Mouse (Mus musculus) forebrain, embryonic 15.5 days (tissue): ENCODE results near the gene Sdc4. TPM values are rescaled to one million over a fixed set of nuclear protein-coding genes. Genes with fewer than 3 reads are reported as not detected.

ENCODE experiments used
- ATAC-seq: fragments of 200-750 bp; cut with Nextera tagmentation; replicated peaks from 2 replicates; pipeline ENCODE4 v1.8.0; 2017; ENCODE audit warnings: mild to moderate bottlenecking, moderate TSS enrichment, moderate library complexity
- H3K27ac ChIP-seq: fragments of 300-500 bp; sonication (generic); replicated peaks from 2 replicates; pipeline ENCODE4 v1.5.1; 2015; ENCODE audit warnings: mild to moderate bottlenecking, inconsistent platforms
- H3K27me3 ChIP-seq: fragments of 300-500 bp; sonication (generic); 2 replicates; pipeline ENCODE4 v1.6.1; 2015; ENCODE audit warnings: inconsistent platforms
- H3K36me3 ChIP-seq: fragments of 300-500 bp; sonication (generic); 2 replicates; pipeline ENCODE4 v1.6.1; 2015; ENCODE audit warnings: mild to moderate bottlenecking, inconsistent platforms
- H3K4me1 ChIP-seq: fragments of 300-500 bp; sonication (generic); 2 replicates; pipeline ENCODE4 v1.6.1; 2015; ENCODE audit warnings: inconsistent platforms
- H3K4me2 ChIP-seq: fragments of 300-500 bp; sonication (generic); replicated peaks from 2 replicates; pipeline ENCODE4 v1.6.1; 2015; ENCODE audit warnings: mild to moderate bottlenecking, inconsistent platforms
- H3K4me3 ChIP-seq: fragments of 300-500 bp; sonication (generic); 2 replicates; pipeline ENCODE4 v1.5.1; 2015; ENCODE audit warnings: mild to moderate bottlenecking, inconsistent platforms
- H3K9ac ChIP-seq: fragments of 300-500 bp; sonication (generic); replicated peaks from 2 replicates; pipeline ENCODE4 v1.6.1; 2015; ENCODE audit warnings: mild to moderate bottlenecking, inconsistent platforms
- H3K9me3 ChIP-seq: fragments of 300-500 bp; sonication (generic); 2 replicates; pipeline ENCODE4 v1.6.1; 2016; ENCODE audit warnings: inconsistent platforms
- WGBS: fragments of 180-500 bp; shearing (Covaris S2); methylation state at CpG from one replicate; pipeline ENCODE4 v1.1.7; 2015; ENCODE audit warnings: mixed read lengths; 5-methylcytosine and 5-hydroxymethylcytosine counted together
- polyA plus RNA-seq: library from polyadenylated mRNA; unstranded; fragments of >200 nt; fragmentation: Nextera tagmentation; extraction: Ambion mirVana; gene quantifications from 2 replicates; pipeline ENCODE4 v1.2.1, GENCODE M21; 2015

The Sdc4 gene
- polyA plus RNA-seq, 1 experiment from 2014 or later: 6.1 TPM

- H3K4me2 ChIP-seq: no peak overlapping the region
- H3K27ac ChIP-seq: no peak overlapping the region
- no peak for ATAC-seq
Measured at GRCm38 (mm10) chr2:164457942-164458341, 14.3 kb upstream of the Sdc4 start.

GRCm38 (mm10) chr2:164456864-164457300, 13.2 kb upstream of the Sdc4 start, which contains the start of gene Sys1:
Gene Sys1, plus strand, starts transcription at chr2:164456964.
- Histone ChIP-seq H3K4me1 (peaks cover 11% of the 10 kb centered on the region), H3K36me3 (no peaks in the 10 kb centered on the region), H3K27me3 (no peaks in the 10 kb centered on the region), H3K4me2 (peak within 1 kb of the TSS; percentile 19; the same call in 1 of the 2 replicates), H3K27ac (no peak within 1 kb of the TSS), H3K4me3 (no peak within 1 kb of the TSS), H3K9ac (peak within 1 kb of the TSS; percentile 30; the same call in 1 of the 2 replicates), H3K9me3 (no peaks in the 10 kb centered on the region)
- ATAC-seq: no peak
- WGBS: 3% methylated on average over 7 of the region's 7 CpGs

More at GRCm38 (mm10) chr2:164457942-164458341, 14.3 kb upstream of the Sdc4 start:
- Histone ChIP-seq H3K36me3 (0 out of 2 replicates have a peak, but pooled peaks cover 2% of the 10 kb centered on the region), H3K9ac (no peak overlapping the region), H3K4me1 (peaks cover 22% of the 10 kb centered on the region), H3K4me3 (no peak overlapping the region), H3K9me3 (no peaks in the 10 kb centered on the region), H3K27me3 (no peaks in the 10 kb centered on the region)
- WGBS: 58% methylated on average over 7 of the region's 7 CpGs

GRCm38 (mm10) chr2:164456413-164456812, 12.7 kb upstream of the Sdc4 start:
- Histone ChIP-seq H3K27ac (no peak overlapping the region), H3K9me3 (no peaks in the 10 kb centered on the region), H3K36me3 (no peaks in the 10 kb centered on the region), H3K27me3 (no peaks in the 10 kb centered on the region), H3K4me1 (peaks cover 6% of the 10 kb centered on the region; the same call in 1 of the 2 replicates), H3K4me2 (peak overlapping the region; percentile 19; the same call in 1 of the 2 replicates), H3K9ac (no peak overlapping the region), H3K4me3 (no peak overlapping the region)
- 94% methylated on average over 1 of the region's 1 CpGs for WGBS
- no peak for ATAC-seq

- Histone ChIP-seq H3K9ac (no peak overlapping the region), H3K9me3 (no peaks in the 10 kb centered on the region), H3K4me1 (0 out of 2 replicates have a peak, but pooled peaks cover 6% of the 10 kb centered on the region), H3K27me3 (no peaks in the 10 kb centered on the region), H3K27ac (no peak overlapping the region), H3K4me2 (no peak overlapping the region), H3K36me3 (no peaks in the 10 kb centered on the region), H3K4me3 (no peak overlapping the region)
- 74% methylated on average over 6 of the region's 6 CpGs for WGBS
- no peak for ATAC-seq
Measured at GRCm38 (mm10) chr2:164455421-164456190, 11.9 kb upstream of the Sdc4 start.

- Histone ChIP-seq H3K9me3 (no peaks in the 10 kb centered on the region), H3K4me1 (0 out of 2 replicates have a peak, but pooled peaks cover 6% of the 10 kb centered on the region), H3K4me3 (no peak overlapping the region), H3K9ac (no peak overlapping the region), H3K36me3 (no peaks in the 10 kb centered on the region), H3K27ac (no peak overlapping the region), H3K27me3 (no peaks in the 10 kb centered on the region), H3K4me2 (no peak overlapping the region)
- WGBS: 83% methylated on average over 10 of the region's 10 CpGs
- ATAC-seq: no peak
Measured at GRCm38 (mm10) chr2:164454846-164455245, 11.2 kb upstream of the Sdc4 start.

GRCm38 (mm10) chr2:164453887-164454500, 10.3 kb upstream of the Sdc4 start:
- no peak for ATAC-seq

GRCm38 (mm10) chr2:164453047-164453757, 9.5 kb upstream of the Sdc4 start:
- Histone ChIP-seq H3K9ac (no peak overlapping the region), H3K4me1 (0 out of 2 replicates have a peak, but pooled peaks cover 6% of the 10 kb centered on the region), H3K9me3 (no peaks in the 10 kb centered on the region), H3K4me3 (no peak overlapping the region), H3K4me2 (no peak overlapping the region), H3K27ac (no peak overlapping the region), H3K27me3 (no peaks in the 10 kb centered on the region), H3K36me3 (no peaks in the 10 kb centered on the region)
- no peak for ATAC-seq
- 85% methylated on average over 14 of the region's 14 CpGs for WGBS

More at GRCm38 (mm10) chr2:164453887-164454500, 10.3 kb upstream of the Sdc4 start:
- H3K4me3 ChIP-seq: no peak overlapping the region
- H3K9ac ChIP-seq: no peak overlapping the region
- H3K36me3 ChIP-seq: no peaks in the 10 kb centered on the region
- H3K27ac ChIP-seq: no peak overlapping the region
- H3K27me3 ChIP-seq: no peaks in the 10 kb centered on the region
- 0 out of 2 replicates have a peak, but pooled peaks cover 6% of the 10 kb centered on the region for H3K4me1 ChIP-seq
- no peaks in the 10 kb centered on the region for H3K9me3 ChIP-seq
- 71% methylated on average over 7 of the region's 7 CpGs for WGBS
- no peak overlapping the region for H3K4me2 ChIP-seq

GRCm38 (mm10) chr2:164452000-164452676, 8.5 kb upstream of the Sdc4 start:
- WGBS: 47% methylated on average over 12 of the region's 13 CpGs
- Histone ChIP-seq H3K4me2 (no peak overlapping the region), H3K4me1 (0 out of 2 replicates have a peak, but pooled peaks cover 6% of the 10 kb centered on the region), H3K9me3 (no peaks in the 10 kb centered on the region), H3K27ac (no peak overlapping the region), H3K36me3 (no peaks in the 10 kb centered on the region), H3K4me3 (no peak overlapping the region), H3K9ac (no peak overlapping the region), H3K27me3 (no peaks in the 10 kb centered on the region)
- no peak for ATAC-seq

- Histone ChIP-seq H3K4me3 (no peak overlapping the region), H3K4me1 (no peaks in the 10 kb centered on the region), H3K27me3 (no peaks in the 10 kb centered on the region), H3K9ac (no peak overlapping the region), H3K36me3 (no peaks in the 10 kb centered on the region), H3K27ac (no peak overlapping the region), H3K4me2 (no peak overlapping the region), H3K9me3 (no peaks in the 10 kb centered on the region)
- WGBS: 92% methylated on average over 14 of the region's 14 CpGs
- ATAC-seq: no peak
Measured at GRCm38 (mm10) chr2:164449341-164450042, 5.8 kb upstream of the Sdc4 start.

GRCm38 (mm10) chr2:164448921-164449320, 5.2 kb upstream of the Sdc4 start:
- no peak for ATAC-seq
- 82% methylated on average over 5 of the region's 5 CpGs for WGBS
- no peak overlapping the region for H3K4me2 ChIP-seq
- no peaks in the 10 kb centered on the region for H3K4me1 ChIP-seq
- H3K27me3 ChIP-seq: no peaks in the 10 kb centered on the region
- no peaks in the 10 kb centered on the region for H3K9me3 ChIP-seq
- no peak overlapping the region for H3K27ac ChIP-seq
- H3K9ac ChIP-seq: no peak overlapping the region
- H3K4me3 ChIP-seq: no peak overlapping the region
- H3K36me3 ChIP-seq: no peaks in the 10 kb centered on the region

GRCm38 (mm10) chr2:164448140-164448539, 4.5 kb upstream of the Sdc4 start:
- no peak overlapping the region for H3K4me2 ChIP-seq
- peaks cover 7% of the 10 kb centered on the region for H3K4me1 ChIP-seq
- WGBS: 95% methylated on average over 1 of the region's 1 CpGs
- no peaks in the 10 kb centered on the region for H3K9me3 ChIP-seq
- no peaks in the 10 kb centered on the region for H3K27me3 ChIP-seq
- no peak for ATAC-seq
- H3K9ac ChIP-seq: no peak overlapping the region
- no peak overlapping the region for H3K27ac ChIP-seq
- H3K36me3 ChIP-seq: no peaks in the 10 kb centered on the region
- no peak overlapping the region for H3K4me3 ChIP-seq
